Mouse (Mus musculus): ENCODE measurements at regions not wholly inside any gene's neighbourhood (a gene's known extent, or its start where the extent isn't known, plus 50 kb on each side); places are given as distances from the start of the nearest gene placed in this dataset.

DNA sequence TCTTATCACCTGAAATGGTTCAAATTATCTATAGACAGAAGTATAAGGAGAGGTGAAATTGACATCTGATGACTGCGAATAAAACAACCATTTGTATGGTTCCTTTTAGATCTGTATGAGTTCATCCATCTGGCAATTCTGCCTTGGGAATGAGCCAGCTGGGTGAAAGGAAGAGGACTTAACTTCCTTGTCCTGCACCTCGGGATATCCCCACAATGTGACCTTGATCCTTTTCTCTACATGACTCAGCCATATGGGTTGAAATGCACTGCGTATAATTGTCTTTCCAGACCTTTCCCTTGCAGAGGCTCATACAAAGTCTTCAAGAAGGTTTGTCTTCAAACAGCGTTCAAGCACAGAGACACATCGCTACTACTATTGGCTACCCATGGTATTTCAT lies 292.6 kb upstream of the Pitrm1 start:
- TF ChIP-seq POLR2A (IDR thresholded peaks at IDR 0.05; ENCODE audit: control insufficient read depth in 1 of 2, insufficient read depth in 1 of 2, low read depth in 1 of 2, low read length in 2 of 2, poor library complexity in 1 of 2), result no peak
- no peak for TF ChIP-seq BHLHE40 (IDR thresholded peaks at IDR 0.05; ENCODE audit: borderline replicate concordance, low read depth, low read length)
- no peak for TF ChIP-seq HCFC1 (IDR thresholded peaks at IDR 0.05; ENCODE audit: low read depth, low read length)
- TF ChIP-seq USF1 (IDR thresholded peaks at IDR 0.05; ENCODE audit: low read depth, low read length), result no peak
- TF ChIP-seq MEF2A (IDR thresholded peaks at IDR 0.05; ENCODE audit: extremely low read depth, insufficient replicate concordance, low read depth, low read length, poor library complexity, severe bottlenecking), result no peak
- no peak for TF ChIP-seq CTCF (IDR thresholded peaks at IDR 0.05 in 2 of 3, conservative IDR thresholded peaks at IDR 0.05 in 1 of 3; ENCODE audit: control insufficient read depth in 1 of 3, insufficient read depth in 1 of 3, low read depth in 2 of 3, low read length in 3 of 3, poor library complexity in 1 of 3, severe bottlenecking in 1 of 3)
- TF ChIP-seq ELF1 (IDR thresholded peaks at IDR 0.05; ENCODE audit: low read depth, low read length), result no peak
- TF ChIP-seq TAL1 (IDR thresholded peaks at IDR 0.05; ENCODE audit: low read length), result no peak
- TF ChIP-seq TBP (IDR thresholded peaks at IDR 0.05; ENCODE audit: low read depth, low read length), result no peak
- no peak for TF ChIP-seq USF2 (IDR thresholded peaks at IDR 0.05; ENCODE audit: borderline replicate concordance in 1 of 2, insufficient read depth in 1 of 2, low read depth in 1 of 2, low read length in 2 of 2)
- TF ChIP-seq MXI1 (IDR thresholded peaks at IDR 0.05; ENCODE audit: low read depth, low read length), result no peak
- TF ChIP-seq GATA1 (IDR thresholded peaks at IDR 0.05; ENCODE audit: low read depth, low read length), result no peak
